Comparison of ENCODE assay signal across 12 mouse cellular contexts in the genomic region with DNA sequence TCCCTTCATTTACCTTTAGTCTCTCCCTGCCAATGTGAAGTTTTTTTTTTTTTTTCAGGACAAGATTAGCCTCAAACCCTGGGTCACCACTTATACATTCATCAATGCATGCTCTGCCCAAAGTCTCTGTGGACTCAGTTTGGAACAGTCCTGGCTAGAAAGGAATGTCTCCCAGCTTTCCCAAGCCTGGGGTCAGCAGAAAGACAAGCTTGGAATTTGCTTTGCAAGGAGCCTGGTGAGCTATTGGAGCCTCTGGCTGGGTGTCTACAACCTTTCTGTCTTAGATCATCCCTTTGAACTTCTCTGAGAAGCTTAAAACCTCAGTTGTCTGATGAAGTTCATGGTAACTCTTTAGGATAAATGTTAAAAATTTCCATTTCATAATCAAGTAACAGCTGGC.
"Had no signal": no experiment of that assay in that cellular context is flagged by ENCODE, and none has a peak within 500 bp of the region (broad histone marks: within the 10 kb centered on the region; RNA-seq: fewer than 3 reads in every experiment).

No protein-coding gene starts in this region.

- H3K4me2 ChIP-seq: liver, embryonic 13.5 days; lung, embryonic 15.5 days; midbrain, embryonic 13.5 days; neural tube, embryonic 15.5 days had no signal

- H3K9me3 ChIP-seq: liver, embryonic 13.5 days; lung, embryonic 15.5 days; midbrain, embryonic 13.5 days; neural tube, embryonic 15.5 days had no signal

- ATAC-seq: liver, postnatal 0 days; midbrain, embryonic 13.5 days had no signal

- H3K4me1 ChIP-seq: liver, embryonic 13.5 days; midbrain, embryonic 13.5 days; neural tube, embryonic 15.5 days had no signal

- DNase-seq: kidney, adult 11 months; kidney, adult 9 months; kidney, postnatal 14 days; left cerebral cortex, postnatal 4 days; liver, embryonic 13.5 days; liver, postnatal 0 days; right cerebral cortex, adult 18-20 months; right cerebral cortex, postnatal 25 days; thymus, postnatal 4 days had no signal

- H3K4me3 ChIP-seq: liver, embryonic 13.5 days; lung, embryonic 15.5 days; midbrain, embryonic 13.5 days; neural tube, embryonic 15.5 days had no signal

- H3K9ac ChIP-seq: liver, embryonic 13.5 days; liver, postnatal 0 days; lung, embryonic 15.5 days; midbrain, embryonic 13.5 days; neural tube, embryonic 15.5 days had no signal

- H3K27ac ChIP-seq: liver, embryonic 13.5 days; lung, embryonic 15.5 days; midbrain, embryonic 13.5 days; neural tube, embryonic 15.5 days had no signal

- H3K36me3 ChIP-seq: liver, embryonic 13.5 days; lung, embryonic 15.5 days; midbrain, embryonic 13.5 days; neural tube, embryonic 15.5 days had no signal

- H3K27me3 ChIP-seq: liver, embryonic 13.5 days; midbrain, embryonic 13.5 days; neural tube, embryonic 15.5 days had no signal
